Mouse (Mus musculus) embryo, embryonic 9.5 days (tissue): Measurements from ENCODE around the gene Olfml2a.
A peak's percentile ranks its signal among the peaks of the same experiment; 100 is the strongest.

ENCODE experiments used
- DNase-seq: peaks from one replicate; pipeline ENCODE4 v3.0.0-alpha.2; 2017; ENCODE audit errors: extremely low spot score

The Olfml2a gene

DNA sequence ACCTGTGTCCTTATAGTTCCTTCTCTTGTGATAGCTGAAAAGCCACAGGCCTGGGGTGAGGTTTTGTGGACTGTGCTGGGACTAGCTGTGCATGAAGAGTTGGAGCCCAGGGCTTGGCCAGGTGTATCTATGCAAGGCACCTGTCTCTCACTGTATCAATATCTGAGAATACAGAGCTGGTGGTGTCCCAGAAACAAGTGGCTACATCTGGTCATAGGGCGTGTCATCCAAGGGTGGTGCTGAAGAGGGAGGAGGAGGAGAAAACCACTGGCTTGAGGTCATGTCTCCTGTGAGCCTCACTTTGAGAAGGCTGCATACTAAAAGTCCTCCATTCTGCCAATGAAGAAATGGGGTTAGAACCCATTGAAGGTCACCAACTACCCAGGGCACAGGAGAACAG, 6.2 kb downstream of the Olfml2a start:
- no peak for DNase-seq

DNA sequence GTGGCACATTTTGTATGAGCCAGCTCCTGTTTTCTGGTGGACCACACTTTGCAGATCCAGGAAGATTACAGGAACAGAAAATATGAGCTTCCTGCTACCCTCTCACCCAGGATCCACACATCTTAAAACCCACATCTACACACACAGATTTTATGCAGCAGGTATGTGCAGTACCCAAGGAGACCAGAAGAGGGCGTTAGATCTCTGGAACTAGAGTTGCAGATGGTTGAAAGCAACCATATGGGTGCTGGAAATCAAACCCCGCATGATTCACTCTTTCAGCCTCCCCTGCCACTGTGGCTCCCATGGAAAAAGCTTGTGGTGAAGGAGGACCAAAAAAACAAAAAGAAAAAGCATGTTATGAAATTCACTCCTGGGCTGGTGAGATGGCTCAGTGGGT, 7.3 kb downstream of the Olfml2a start:
- DNase-seq = no peak

DNA sequence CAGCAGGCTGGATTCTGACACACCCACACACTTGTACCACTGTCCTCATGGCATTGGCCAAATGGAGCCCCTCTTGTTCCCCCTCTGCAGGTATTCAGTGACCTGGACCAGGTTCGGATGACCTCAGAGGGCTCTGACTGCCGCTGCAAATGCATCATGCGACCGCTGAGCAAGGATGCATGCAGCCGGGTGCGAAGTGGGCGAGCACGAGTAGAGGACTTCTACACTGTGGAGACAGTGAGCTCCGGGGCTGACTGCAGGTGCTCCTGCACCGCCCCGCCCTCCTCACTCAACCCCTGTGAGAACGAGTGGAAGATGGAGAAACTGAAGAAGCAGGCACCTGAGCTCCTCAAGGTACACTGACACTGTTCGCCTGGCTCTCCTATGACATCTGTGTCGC, 9.6 kb downstream of the Olfml2a start:
- DNase-seq = no peak

- DNase-seq = no peak
Observed at GRCm38 (mm10) chr2:38941898-38942297, 10.1 kb downstream of the Olfml2a start.

DNA sequence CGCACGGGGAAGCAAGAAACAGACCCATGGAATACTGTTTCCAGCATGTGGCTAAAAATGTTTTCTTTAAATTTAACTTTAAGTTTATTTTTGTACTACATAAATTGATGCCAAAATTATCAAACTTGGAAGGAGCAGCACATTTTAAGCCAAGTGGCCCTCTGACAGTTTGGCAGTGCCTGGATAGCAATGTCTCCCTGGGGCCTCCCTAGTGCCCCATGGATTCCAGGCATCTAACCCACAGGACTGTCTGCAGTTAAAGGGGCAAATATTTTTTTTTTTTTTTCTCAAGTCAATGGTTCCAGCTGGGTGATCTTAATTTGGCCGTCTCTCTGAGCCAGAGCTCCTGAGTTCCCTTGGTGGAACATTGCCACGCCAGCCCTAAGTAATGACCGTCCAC, 11.4 kb downstream of the Olfml2a start:
- DNase-seq = no peak

GRCm38 (mm10) chr2:38943977-38944376, 12.2 kb downstream of the Olfml2a start:
- DNase-seq = no peak

- DNase-seq = no peak
Observed at GRCm38 (mm10) chr2:38944460-38945161, 12.8 kb downstream of the Olfml2a start.

DNA sequence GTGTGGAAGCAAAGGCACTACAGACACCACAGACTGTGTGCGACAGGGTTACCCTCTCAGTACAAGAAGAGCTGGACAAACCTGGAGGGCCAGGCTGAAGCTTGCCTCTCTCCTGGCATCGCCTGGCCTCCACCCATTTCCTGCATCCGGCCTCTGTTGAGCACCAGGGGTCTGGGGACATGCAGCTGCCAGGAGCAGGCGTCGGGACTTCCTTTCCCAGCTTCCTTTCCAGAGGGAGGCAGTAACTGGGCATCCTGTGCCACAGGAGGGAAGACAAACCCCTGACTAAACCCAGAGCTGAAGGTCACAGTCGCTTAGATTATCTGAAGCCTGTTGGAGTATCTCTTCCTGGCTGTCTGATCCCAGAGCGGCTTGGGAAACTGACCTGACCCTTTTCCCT, 15.8 kb downstream of the Olfml2a start:
- no peak for DNase-seq

- DNase-seq = no peak
Observed at GRCm38 (mm10) chr2:38950281-38950719, 18.5 kb downstream of the Olfml2a start.

DNA sequence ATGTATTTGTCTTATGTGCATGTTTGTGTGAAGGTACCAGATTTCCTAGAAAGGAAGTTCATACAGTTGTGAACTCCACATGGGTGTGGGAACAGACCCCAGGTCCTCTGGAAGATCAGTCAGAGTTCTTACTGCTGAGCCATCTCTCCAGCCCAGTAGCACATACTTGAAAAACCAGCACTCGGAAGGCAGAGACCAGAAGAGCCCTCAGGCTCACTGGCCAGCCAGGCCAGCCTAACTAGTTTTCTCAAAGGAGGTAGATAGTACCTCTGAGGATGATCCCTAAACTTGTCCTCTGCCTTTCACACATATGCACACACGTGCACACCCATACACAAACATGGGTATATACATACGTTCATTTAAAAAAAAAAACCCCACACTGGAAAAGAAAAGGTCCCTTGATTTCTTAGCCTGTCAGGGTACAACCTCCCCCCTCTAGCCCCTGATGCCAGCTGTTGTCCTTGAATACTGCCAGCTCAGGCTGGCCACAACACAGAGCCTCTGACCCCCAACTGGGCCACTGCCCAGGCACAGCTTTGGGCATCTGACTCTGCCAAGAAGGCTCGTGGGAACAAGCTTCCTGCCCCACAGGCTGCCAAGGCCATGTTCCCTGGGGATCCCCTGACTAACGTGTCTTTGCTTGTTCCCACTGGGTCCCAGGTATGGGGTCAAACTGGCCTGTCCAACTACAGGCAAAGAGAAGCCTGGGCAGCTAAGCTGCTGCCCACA, 21.5 kb downstream of the Olfml2a start:
- DNase-seq = no peak

DNA sequence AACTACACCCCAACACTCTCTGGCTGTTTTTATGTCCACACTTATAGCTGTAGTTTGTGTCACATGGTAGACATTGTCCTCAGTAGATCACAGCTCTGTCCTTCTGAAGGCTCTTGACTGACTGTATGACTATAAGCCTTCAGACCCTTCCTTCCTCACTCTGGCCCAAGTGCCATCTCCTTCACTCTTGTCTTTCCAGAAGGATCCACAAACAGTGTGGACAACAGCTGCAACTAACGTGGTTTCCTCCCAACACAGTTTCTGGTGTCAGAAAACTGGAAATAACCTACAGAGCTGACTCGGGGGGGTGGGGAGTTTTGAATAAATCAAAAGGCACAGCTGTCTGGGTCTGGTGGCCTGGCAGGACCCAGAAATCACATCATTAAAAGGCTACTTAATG, 24.3 kb downstream of the Olfml2a start:
- no peak for DNase-seq

DNA sequence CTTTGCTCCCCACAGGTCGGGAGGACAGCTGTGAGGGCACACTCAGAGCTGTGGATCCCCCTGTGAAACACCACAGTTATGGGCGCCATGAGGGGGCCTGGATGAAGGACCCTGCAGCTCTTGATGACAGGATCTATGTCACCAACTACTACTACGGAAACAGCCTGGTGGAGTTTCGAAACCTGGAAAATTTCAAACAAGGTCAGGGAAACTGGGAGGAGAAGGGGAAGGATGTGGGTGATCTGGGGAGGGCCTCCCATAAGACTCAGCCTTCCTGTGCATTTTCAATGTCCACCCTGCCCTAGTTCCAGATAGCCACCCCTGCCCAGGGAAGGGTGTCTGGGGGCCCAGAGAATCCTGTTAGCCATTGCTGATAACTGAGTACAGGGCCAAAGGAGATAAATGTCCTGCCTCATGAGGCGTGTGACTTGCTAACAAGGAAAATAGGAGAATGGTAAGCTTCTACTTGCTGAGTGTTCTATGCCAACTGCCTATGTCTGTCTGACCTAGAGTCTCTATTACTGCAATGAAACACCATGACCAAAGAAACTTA, 26.0 kb downstream of the Olfml2a start:
- no peak for DNase-seq

DNA sequence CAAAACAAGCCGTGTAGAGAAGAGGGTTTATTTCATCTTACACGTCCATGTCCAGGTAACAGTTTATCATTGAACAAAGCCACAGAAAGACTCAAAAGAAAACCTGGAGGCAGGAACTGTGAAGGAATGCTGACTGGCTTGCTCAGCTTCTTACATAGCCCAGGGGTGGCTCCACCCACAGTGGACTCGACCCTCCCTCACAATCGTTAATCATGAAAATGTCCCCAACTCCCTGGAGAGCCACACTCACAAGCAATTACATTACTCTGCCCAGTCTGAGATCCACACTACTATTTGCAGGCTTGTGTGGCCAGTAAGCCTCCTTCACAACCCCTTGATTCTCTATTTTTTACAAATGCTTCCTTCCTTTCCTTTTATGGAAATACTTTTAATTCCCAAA, 32.4 kb downstream of the Olfml2a start:
- DNase-seq = peak; percentile 31

GRCm38 (mm10) chr2:38969650-38970049, 37.9 kb downstream of the Olfml2a start:
- no peak for DNase-seq

- DNase-seq = no peak
Observed at GRCm38 (mm10) chr2:38970057-38970456, 38.3 kb downstream of the Olfml2a start.

DNA sequence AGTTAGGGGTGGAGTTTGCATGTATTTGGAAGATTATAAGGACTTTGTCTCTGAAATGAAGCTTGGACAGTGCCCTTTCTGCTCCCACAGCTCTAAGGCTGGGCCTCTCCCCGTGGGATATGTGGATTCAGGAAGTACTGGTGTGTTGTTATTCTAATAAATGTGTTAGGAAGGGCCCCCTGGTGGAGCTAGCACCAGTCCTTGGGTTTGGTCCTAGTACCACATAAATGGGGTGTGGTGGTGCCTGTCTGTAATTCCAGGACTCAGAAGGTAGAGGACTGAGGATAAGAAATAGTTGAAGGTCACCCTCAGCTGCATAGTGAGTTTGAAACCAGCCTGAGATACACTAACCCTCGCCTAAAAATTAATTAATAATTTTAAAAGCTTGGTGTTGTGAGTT, 41.4 kb downstream of the Olfml2a start:
- DNase-seq = no peak

DNA sequence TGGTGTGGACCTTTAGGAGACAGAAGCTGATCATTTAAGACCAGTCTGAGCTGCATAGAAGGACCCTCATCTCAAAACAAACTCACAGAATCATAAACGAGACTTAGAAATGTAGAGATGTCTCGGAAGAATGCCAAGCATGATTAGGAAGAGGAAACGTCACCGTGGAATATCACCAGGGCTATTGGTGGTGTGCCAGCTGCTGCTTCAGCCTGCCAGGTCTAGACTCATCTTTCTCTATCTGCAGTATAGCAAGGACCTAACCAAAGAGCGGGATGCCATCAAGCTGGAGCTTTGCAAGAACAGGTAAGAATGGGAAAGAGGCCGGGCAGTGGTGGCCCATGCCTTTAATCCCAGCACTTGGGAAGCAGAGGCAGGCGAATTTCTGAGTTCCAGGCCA, 41.9 kb downstream of the Olfml2a start:
- DNase-seq = no peak

DNA sequence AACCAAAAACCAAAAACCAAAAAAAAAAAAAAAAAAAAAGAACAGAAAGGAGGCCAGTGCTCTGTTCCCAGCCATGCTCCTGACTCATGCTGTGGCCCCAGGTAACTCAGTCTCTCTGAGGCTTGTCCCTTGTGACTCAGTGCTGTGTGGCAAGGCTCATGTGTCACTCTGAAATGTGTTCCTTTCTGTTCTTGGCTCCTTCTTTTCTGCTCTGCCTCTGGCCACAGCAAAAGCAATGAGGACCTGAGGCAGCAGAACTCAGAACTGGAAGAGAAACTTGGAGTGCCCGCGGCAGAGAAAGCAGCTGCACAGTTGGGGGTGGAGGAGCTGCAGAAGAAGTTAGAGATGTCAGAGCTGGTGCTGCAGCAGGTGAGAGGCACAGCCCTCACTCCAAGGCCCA, 42.4 kb downstream of the Olfml2a start:
- DNase-seq = no peak

GRCm38 (mm10) chr2:38975181-38975580, 43.4 kb downstream of the Olfml2a start:
- DNase-seq = no peak

DNA sequence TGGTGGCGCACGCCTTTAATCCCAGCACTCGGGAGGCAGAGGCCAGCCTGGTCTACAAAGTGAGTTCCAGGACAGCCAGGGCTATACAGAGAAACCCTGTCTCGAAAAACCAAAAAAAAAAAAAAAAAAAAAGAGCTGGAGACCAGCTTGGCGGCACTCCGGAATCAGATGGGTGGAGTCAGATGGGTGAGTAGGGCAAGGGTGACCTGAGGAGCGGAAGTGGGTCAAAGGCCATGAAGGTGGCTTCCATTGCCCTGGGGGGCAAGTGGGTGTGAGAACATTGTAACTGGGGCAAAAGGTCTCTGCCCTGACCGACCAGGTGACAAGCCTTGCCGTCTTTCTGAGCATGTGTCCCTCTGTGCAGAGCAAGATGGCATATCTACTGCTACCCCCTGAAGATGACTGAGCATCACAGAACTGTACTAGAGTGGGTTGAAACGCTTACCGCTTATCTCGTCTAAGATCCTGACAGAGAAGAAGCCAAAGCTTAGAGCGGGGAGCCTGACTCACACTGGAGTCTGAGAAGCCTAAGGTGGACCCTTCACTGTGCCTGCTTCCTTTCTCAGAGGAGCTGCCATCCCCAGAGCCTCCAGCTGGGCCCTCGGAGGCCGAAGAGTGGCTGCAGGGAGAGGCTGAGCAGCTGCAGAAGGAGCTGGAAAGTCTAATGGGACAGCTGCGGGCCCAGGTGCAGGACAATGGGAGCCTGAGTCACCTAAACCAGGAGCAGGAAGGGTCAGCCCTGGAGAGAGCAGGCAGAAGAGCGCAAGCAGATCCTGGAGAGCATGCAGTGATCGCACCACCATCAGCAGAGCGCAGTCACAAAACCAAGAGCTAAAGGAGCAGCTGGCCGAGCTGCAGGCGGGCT, 44.4 kb downstream of the Olfml2a start:
- no peak for DNase-seq

DNA sequence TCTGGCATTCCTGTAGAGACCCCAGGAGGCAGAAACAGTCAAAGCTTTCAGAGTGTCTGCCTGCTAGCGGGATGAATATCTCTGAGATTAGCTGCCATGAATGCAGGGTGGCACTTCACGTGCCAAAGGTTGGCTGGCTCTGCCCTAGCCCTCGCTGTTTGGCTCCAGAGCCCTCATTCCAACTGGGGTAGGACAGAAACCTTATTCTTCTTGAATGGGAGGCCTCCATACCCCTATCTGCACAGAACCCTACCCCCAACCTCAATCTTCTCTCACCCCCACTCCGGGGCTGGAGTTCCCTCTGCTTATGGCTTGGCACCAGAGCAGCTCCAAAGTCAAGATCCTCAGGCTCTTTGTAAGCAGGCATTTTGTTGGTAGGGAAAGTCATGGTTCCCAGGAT, 46.1 kb downstream of the Olfml2a start:
- DNase-seq = no peak

DNA sequence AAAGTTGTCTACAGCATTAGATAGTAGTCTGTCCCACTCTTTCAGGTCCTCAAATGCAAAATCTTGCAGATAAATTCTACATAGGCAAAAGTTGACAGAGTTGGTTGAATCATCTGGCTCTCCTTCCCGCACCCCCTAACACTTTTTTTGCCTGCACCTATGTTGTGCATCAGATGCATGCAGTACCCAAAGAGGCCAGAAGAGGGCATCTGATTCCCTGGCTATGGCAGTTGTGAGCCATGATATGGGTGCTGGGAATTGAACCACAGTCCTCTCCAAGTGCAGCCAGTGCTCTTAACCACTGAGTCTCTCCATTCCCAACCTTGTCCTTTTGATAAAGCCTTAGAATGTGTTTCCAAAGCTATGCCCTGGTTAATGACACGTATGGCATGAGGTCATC, 51.7 kb downstream of the Olfml2a start:
- DNase-seq = no peak
